Mouse (Mus musculus) gastrocnemius, postnatal 14 days (tissue): ENCODE measurements around the gene Atf5. TPM values are rescaled to one million over a fixed set of nuclear protein-coding genes. Genes with fewer than 3 reads are reported as not detected.

Source experiments
- DNase-seq: peaks from one replicate; pipeline ENCODE4 v3.0.0; 2021; ENCODE audit warnings: mixed read lengths
- intact Hi-C: fragments of 180-260 bp; cut with DNase I; formaldehyde crosslinking; loops from one replicate; pipeline ENCODE4 v1.15.1; 2025; ENCODE audit warnings: low total_unique reads
- long read RNA-seq, 2 experiments: library from polyadenylated mRNA; stranded (forward); transcript quantifications; one replicate each; pipeline ENCODE4 v2.0.0; 2021
- total RNA-seq, 2 experiments: library from RNA; stranded (reverse); gene quantifications; 2 replicates each; pipeline ENCODE4 v1.2.3; 2021

Atf5 gene
- total RNA-seq = 10 to 100 TPM; 54.5 to 62.2 TPM
- long read RNA-seq, experiment 1, partial matches to known transcripts = 8 of 8 reads
- long read RNA-seq, experiment 1, other reads (novel, unspliced or antisense) = 0 of 8 reads
- long read RNA-seq, experiment 2, partial matches to known transcripts = 7 of 9 reads
- long read RNA-seq, experiment 2, other reads (novel, unspliced or antisense) = 2 of 9 reads

- intact Hi-C loops = loop anchor here (10.0 kb wide), 1 partner anchor 52 kb away; no protein-coding TSS in a partner anchor
- DNase-seq = peak; percentile 80
Observed at GRCm38 (mm10) chr7:44816470-44817021, at the start of gene Atf5. Gene Atf5, minus strand, starts transcription at chr7:44816658.

DNA sequence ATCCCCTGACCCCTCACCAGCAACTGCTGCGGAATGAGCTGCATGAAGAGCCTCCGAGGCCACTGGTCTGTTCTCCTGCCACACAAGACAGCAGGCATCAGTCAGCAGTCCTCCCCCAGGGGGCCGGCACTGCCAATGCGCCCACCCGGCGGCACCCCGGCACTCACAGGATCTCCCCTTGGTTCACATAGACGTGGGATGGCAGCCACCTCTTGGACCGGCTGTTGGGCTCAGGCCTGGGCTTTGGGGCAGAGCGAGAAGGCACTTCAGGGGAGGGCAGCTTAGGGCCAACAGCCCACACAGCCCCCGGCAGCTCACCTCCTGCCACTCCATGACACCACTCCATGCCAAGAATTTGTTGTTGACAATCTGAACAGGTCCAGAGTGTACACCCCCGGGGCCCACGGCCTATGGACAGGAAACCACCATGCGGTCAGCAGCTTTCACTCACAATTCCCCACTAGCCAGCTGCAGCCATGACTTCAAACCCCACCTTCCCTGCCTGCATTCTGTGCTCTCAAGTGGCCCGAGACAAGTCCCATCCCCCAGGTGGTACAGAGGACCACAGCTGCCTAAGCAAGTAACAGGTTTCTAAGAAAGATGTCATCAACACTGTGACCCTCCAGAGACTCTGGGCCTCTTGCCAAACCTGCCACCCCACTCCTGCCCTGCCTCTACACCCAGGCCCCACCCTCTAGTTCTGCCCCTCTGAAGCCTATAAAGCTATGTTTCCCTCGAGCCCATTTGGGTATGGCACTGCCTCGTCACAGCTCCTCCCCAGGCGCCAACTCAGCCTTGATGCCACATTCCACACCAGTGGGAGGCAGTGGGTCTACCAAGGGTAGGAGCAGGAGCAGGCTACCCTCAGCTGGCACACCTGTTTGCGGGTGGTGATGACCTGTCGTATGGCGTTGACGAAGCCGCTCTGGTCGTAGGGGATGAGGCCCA lies 48.4 kb upstream of the Atf5 start:
- DNase-seq = no peak
- intact Hi-C loops = no loop called here

DNA sequence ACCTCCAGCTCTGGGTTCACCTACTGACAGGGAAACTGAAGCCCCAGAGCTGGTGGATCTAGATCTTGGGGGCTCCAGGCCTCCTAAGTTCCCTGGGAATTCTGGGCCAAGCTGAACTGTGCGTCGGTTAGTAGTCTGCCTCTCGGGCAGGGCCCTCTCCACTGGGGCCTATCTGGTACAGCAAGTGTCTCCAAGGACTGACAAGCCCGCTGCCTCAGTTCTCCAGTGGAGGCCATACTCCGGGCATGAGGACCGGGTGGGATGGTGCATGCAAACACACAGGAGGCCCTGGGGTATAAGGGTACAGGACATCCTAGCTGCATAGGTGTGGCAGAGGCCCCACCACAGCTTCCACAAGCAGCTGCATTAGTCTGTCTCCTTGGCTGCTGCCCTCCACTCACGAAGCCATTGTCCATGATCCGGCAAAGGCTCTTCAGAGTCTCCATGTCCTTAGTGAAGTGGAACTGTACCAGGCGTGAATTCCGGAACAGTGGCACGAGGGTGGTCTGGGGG lies 47.6 kb upstream of the Atf5 start:
- intact Hi-C loops = no loop called here
- no peak for DNase-seq

DNA sequence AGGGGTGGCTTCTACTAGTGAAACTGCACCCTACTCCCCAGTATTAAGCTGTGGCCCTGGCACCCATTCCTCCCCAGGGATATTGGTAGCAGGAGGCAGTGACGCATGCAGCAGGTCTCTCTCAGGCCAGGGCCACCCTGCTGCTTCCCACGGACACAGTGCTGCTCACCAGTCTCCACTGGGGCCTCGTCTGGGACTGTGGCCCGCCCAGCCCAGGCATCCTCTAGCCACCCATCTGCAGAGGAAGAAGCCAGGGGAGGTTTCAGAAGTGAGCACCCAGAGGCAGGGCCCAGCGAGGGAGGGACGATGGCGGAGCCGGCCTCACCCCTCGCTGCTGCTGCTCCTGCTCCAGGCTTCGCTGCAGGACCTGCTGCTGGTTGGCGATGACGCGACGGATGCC lies 46.8 kb upstream of the Atf5 start:
- intact Hi-C loops = no loop called here
- DNase-seq = no peak

DNA sequence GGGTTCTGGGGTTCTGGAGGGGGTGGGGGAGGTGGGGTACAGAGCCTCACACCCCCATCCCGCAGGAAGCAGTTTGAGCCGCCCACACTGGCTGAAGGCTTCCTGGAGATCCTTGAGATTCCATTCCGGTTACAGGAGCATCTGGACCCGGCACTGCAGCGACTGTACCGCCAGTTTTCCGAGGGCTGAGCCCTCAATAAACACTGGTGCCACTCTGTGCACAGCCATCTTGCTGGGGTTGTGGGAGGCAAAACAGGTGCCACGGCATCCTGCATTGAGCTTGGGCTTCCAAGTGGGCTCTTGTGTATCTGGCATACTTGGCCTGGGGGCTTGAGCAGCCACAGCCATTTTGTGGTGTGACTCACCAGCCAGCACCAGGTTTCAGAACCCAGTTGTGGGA lies 46.0 kb upstream of the Atf5 start:
- DNase-seq = no peak
- intact Hi-C loops = no loop called here

GRCm38 (mm10) chr7:44861429-44861816 lies 45.0 kb upstream of the Atf5 start:
- intact Hi-C loops = no loop called here
- DNase-seq = no peak

- peak; percentile 79 for DNase-seq
- intact Hi-C loops = no loop called here
Observed at GRCm38 (mm10) chr7:44860576-44861428, 44.3 kb upstream of the Atf5 start.

DNA sequence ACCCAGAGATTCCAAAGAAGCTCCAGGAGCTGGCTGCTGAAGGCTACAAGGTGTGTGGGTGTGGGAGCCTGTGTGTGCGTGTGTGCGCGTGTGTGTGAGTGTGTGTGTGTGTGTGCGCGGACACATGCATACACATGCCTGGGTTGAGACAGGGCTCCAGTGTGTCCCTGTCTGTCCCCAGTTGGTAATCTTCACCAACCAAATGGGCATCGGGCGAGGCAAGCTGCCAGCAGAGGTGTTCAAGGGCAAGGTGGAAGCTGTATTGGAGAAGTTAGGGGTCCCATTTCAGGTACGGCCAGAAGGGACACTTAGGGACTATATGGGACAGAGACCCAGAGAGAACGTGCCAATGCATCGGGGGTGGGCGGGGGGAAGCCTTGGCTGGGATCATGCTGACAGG lies 43.4 kb upstream of the Atf5 start:
- intact Hi-C loops = no loop called here
- no peak for DNase-seq

DNA sequence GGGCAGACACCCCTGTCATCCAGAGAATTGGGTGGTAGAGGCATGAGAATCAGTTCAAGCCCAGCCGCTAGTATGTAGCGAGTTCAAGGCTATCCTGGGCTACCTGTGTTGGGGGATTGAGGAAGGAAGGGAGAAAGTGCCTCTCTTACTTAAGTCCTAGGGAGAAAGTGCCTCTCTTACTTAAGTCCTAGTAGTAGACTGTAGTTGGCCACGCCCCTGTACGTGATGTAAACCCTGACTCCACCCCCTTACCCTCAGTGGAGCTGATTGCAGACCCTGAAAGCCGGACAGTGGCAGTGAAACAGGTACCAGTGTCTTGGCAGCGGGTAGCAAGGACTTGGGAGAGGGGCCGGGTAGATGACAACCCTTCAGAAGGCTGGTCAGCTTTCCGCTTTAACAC lies 41.4 kb upstream of the Atf5 start:
- intact Hi-C loops = no loop called here
- DNase-seq = no peak

- intact Hi-C loops = no loop called here
Observed at GRCm38 (mm10) chr7:44857042-44857552, 40.6 kb upstream of the Atf5 start, which contains the start of gene Pnkp. Gene Pnkp, plus strand, starts transcription at chr7:44857139.

GRCm38 (mm10) chr7:44856265-44856916 lies 39.9 kb upstream of the Atf5 start:
- intact Hi-C loops = no loop called here

More at GRCm38 (mm10) chr7:44857042-44857552, 40.6 kb upstream of the Atf5 start, which contains the start of gene Pnkp:
- peak; percentile 85 for DNase-seq

DNA sequence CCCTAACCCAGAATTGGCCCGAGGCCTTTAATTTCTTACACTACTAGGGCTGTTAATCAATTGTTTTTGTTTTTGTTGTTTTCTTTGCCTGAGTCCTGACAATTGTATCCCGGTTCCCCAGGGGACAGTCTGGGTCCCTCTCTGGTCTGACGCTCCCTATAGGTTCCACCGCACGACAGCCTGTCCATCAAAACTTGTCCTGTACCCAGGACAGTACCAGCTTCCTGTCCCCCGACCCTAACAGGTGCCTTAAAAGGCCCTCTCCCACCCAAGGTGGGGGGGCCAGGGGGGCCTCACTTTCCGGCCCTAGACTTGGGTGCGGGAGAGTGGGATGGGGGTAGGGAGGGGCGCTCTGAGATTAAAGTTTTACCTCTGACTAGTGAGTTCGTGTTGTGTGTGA lies 38.6 kb upstream of the Atf5 start:
- no peak for DNase-seq
- intact Hi-C loops = no loop called here

More at GRCm38 (mm10) chr7:44856265-44856916, 39.9 kb upstream of the Atf5 start:
- DNase-seq = no peak

DNA sequence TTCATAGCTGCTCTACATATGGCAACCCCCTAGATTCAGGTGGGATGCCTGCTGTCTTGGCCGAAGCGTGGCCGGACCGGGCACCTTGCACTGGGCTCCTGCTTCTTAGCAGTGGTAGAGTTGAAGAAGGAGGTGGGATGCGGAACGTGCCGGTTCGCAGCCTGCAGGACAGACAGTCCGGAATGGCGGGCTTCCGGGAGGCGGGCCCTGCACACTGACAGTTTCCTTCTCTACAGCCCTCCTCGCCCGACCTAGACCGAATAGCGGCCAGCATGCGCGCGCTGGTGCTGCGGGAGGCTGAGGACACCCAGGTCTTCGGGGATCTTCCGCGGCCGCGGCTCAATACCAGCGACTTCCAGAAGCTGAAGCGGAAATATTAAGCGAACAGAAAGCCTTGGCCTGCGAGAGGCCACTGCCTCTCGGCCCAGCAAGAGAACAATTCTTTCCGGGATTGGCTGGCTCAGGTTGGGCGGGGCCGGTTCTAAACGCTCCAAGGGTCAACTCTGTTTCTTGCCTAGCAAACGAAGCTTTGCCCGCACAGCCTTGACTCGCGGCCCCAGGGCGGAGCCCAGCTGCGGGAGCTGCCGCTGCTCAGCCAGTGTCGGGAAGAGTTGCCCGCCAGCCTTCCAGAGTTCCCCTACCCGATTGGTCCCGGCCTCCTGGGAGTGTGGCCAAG lies 38.0 kb upstream of the Atf5 start:
- intact Hi-C loops = no loop called here
- DNase-seq = peak; percentile 88

DNA sequence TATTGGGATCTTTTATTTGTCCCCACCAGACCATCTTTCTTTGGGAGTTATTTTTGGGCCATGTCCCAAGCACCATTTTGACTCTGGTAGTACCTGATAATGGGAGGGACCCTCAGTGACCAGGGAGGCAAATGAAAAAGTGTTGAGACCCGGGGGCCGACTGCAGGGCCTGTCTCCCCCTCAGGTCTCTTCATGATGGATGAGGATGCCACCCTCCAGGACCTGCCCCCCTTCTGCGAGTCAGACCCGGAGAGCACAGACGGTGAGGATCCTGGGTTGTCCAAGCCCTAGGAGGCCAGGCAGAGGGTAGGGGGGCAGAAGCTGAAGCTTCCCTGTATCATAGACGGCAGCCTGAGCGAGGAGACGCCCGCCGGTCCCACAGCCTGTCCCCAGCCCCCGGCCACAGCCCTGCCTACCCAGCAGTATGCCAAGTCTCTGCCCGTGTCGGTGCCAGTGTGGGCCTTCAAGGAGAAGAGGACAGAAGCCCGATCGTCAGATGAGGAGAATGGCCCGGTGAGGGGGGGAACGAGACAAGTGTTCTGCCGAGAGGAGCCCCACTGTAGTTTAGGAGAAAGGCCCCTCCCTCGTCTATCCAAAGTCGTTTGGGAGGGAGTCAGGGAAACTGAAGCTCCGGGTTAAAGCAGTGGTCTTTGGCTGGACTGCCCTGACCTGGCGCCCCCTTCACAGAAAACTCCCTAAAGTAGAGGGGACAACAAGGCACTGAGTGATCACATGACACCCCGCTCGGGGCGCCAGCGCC lies 37.3 kb upstream of the Atf5 start:
- intact Hi-C loops = no loop called here
- no peak for DNase-seq

GRCm38 (mm10) chr7:44853065-44853464 lies 36.6 kb upstream of the Atf5 start:
- intact Hi-C loops = no loop called here
- no peak for DNase-seq

DNA sequence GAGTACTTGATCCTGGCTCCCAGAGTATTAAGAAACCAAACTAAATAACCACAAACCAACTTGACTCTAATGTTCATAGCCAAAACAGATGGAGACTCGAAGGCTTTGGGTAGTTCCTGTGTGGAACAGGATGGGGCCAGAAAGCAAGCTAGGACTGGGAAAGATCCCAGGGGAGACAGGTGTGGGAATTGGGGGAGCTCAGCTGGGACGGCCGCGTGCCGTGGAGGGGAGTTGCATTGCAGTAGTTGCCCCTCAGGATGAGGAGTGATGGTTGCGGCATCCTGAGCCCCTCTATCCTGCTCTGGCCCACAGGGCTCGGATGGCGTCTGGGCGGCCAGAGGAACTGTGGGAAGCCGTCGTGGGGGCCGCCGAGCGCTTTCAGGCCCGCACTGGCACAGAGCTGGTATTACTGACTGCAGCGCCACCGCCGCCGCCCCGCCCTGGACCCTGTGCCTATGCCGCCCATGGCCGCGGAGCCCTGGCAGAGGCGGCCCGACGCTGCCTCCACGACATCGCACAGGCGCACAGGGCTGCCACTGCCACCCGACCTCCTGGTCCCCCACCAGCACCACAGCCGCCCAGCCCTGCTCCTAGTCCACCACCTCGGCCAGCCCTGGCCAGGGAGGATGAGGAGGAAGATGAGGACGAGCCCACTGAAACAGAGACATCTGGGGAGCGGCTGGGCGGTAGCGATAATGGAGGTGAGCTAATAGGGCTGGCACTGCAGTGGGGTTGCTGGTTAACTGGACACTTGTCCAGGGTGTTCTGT lies 36.0 kb upstream of the Atf5 start:
- intact Hi-C loops = no loop called here

More for the DNA sequence above, 36.0 kb upstream of the Atf5 start:
- DNase-seq = no peak
